Mouse (Mus musculus): Measurements from ENCODE around the gene Igsf1. TPM values are rescaled to one million over a fixed set of nuclear protein-coding genes. Genes with fewer than 3 reads are reported as not detected.

The Igsf1 gene
- 3.0 and 3.8 TPM in 2 replicates for polyA plus RNA-seq (2014; fragmentation: Nextera tagmentation; extraction: Ambion mirVana)

DNA sequence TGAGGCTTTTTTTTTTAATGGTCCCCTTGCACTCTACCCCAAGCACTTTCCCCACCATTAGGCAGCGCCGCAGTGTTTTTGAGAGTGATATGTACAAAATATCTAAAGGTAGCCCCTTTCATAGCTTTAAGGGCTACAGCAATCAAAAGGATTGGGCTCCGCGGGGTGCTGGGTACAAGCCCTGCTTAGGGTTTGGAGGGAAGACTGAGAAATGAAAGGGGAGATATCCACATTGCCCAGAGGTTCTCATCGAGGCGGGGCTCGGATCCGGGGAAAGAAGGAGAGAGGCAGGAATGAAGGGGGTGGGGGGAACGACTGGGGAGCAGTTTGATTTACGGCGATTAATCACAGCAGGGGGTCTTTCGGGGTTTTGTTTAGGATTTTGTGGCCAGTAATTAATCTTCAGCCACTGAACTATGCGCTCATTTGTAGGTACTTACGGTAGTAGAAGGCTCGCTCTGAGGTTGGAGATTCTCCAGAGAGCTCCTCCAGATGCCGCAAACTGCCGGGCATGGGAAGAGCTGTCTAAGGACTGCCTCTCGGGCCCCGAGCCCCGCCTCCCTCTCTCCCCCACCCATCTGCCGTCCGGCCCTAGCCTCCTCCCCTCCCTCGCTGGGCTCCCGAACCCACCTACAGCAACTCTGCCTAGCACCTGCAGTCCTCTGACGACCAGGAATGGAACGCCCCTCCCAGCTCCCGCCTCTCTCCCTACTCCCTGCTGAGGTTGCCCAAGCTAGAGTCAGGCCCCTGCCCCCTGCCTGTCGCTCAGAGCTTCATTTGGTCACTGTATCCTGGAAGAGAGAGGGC is at the start of gene Igsf1:
Gene Igsf1 (minus strand): TSS at position 537 of the 807 bp plus-strand sequence.
- Histone ChIP-seq H3K27ac (ENCODE audit: low read depth, low read length) (no peak within 1 kb of the TSS), H3K4me2 (peak within 1 kb of the TSS; percentile 63), H3K9me3 (replicated peaks; ENCODE audit: control insufficient read depth, low read length) (no peaks in the 10 kb centered on the region), H3K4me1 (ENCODE audit: control insufficient read depth, insufficient read depth, low read length) (no peaks in the 10 kb centered on the region), H3K27me3 (ENCODE audit: control insufficient read depth, insufficient read depth, low read length) (no peaks in the 10 kb centered on the region), H3K9ac (ENCODE audit: low read depth, low read length) (no peak within 1 kb of the TSS), H3K4me3 (ENCODE audit: low read depth, low read length) (peak within 1 kb of the TSS; percentile 38), H3K36me3 (ENCODE audit: control insufficient read depth, insufficient read depth, low read length) (no peaks in the 10 kb centered on the region)
- ATAC-seq (replicated peaks; ENCODE audit: insufficient number of reproducible peaks, low FRiP score, low TSS enrichment), result peak; percentile 81
- whole genome bisulfite sequencing (ENCODE audit: insufficient replicate concordance), result 16% methylated on average over 26 of the region's 28 CpGs

DNA sequence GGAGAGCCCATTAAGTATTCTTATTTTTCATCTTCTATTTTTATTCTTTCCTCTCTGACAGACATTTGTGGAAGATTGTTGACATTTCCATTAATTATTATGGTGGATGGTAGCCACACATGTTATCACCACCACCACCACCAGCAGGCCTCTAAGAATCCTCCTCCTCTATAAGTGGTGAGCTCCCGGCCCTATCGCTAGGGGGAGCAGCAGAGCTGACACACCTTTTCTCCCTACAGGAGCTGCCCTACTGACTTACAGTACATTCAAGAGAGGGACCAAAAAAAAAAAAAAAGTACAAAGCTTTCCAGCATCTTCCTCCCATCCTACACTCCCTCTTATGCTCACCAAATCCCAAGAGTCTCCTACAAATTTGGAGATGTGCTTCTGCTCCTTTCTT is 26.7 kb downstream of the Igsf1 start:
- no peak for ATAC-seq (replicated peaks; ENCODE audit: insufficient number of reproducible peaks, low FRiP score, low TSS enrichment)
- Histone ChIP-seq H3K4me1 (ENCODE audit: control insufficient read depth, insufficient read depth, low read length) (no peaks in the 10 kb centered on the region), H3K4me3 (ENCODE audit: low read depth, low read length) (no peak overlapping the region), H3K27me3 (ENCODE audit: control insufficient read depth, insufficient read depth, low read length) (no peaks in the 10 kb centered on the region), H3K9me3 (replicated peaks; ENCODE audit: control insufficient read depth, low read length) (no peaks in the 10 kb centered on the region), H3K9ac (ENCODE audit: low read depth, low read length) (no peak overlapping the region), H3K27ac (ENCODE audit: low read depth, low read length) (no peak overlapping the region), H3K4me2 (no peak overlapping the region), H3K36me3 (ENCODE audit: control insufficient read depth, insufficient read depth, low read length) (no peaks in the 10 kb centered on the region)
- WGBS (ENCODE audit: insufficient replicate concordance), result 25% methylated on average over 2 of the region's 2 CpGs

DNA sequence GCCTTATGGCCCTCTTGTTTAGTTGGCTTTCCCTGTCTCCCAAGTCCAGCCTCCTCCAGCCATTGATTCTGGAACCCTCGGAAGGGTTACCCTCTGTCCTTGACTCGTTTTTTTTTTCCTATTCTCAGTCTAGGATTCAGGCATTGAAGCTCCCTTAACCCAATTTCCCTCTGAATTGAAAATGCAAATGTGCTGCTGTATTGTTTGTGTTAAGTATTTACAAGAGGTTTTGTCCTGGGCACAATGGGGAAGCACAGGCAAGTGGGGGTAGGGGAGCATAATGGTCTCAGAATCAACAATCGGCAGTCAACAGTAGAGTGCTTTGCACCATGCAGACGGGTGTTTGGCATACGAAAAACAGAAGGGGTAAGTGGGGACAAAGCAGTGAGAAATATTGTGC is 52.4 kb downstream of the Igsf1 start:
- 54% methylated on average over 5 of the region's 5 CpGs for WGBS (ENCODE audit: insufficient replicate concordance)
- Histone ChIP-seq H3K27ac (ENCODE audit: low read depth, low read length) (no peak overlapping the region), H3K4me1 (ENCODE audit: control insufficient read depth, insufficient read depth, low read length) (no peaks in the 10 kb centered on the region), H3K4me2 (no peak overlapping the region), H3K36me3 (ENCODE audit: control insufficient read depth, insufficient read depth, low read length) (no peaks in the 10 kb centered on the region), H3K27me3 (ENCODE audit: control insufficient read depth, insufficient read depth, low read length) (no peaks in the 10 kb centered on the region), H3K9ac (ENCODE audit: low read depth, low read length) (no peak overlapping the region), H3K9me3 (replicated peaks; ENCODE audit: control insufficient read depth, low read length) (no peaks in the 10 kb centered on the region), H3K4me3 (ENCODE audit: low read depth, low read length) (no peak overlapping the region)
- ATAC-seq (replicated peaks; ENCODE audit: insufficient number of reproducible peaks, low FRiP score, low TSS enrichment), result no peak

DNA sequence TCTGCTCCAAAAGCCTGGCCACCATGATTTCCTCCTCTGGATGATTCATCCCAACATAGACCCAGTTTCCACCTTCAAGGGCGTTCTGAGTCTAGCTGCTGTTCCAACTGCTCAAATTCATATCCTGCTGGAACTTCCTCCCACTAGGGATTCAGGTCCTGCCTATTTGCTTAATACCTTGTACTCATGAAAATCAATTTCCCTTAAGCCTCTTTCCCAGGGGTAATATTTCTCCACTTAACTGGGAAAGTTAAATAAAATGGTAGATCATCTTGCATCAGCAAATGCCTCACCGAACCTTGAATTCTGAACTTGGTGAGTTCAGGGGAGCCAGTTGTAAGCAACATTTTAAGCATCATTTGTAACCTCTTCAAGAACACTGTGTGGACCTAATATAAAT is 62.6 kb downstream of the Igsf1 start, which contains the start of gene Olfr1321:
Gene Olfr1321 (minus strand): TSS at position 101 of the 400 bp plus-strand sequence.
- no peak within 1 kb of the TSS for H3K4me2 ChIP-seq
- no peaks in the 10 kb centered on the region for H3K36me3 ChIP-seq (ENCODE audit: control insufficient read depth, insufficient read depth, low read length)
- H3K4me1 ChIP-seq (ENCODE audit: control insufficient read depth, insufficient read depth, low read length), result no peaks in the 10 kb centered on the region
- ATAC-seq (replicated peaks; ENCODE audit: insufficient number of reproducible peaks, low FRiP score, low TSS enrichment), result no peak
- no peak within 1 kb of the TSS for H3K27ac ChIP-seq (ENCODE audit: low read depth, low read length)
- 75% methylated on average over 2 of the region's 2 CpGs for WGBS (ENCODE audit: insufficient replicate concordance)
- no peaks in the 10 kb centered on the region for H3K27me3 ChIP-seq (ENCODE audit: control insufficient read depth, insufficient read depth, low read length)
- H3K4me3 ChIP-seq (ENCODE audit: low read depth, low read length), result no peak within 1 kb of the TSS
- H3K9me3 ChIP-seq (replicated peaks; ENCODE audit: control insufficient read depth, low read length), result no peaks in the 10 kb centered on the region
- no peak within 1 kb of the TSS for H3K9ac ChIP-seq (ENCODE audit: low read depth, low read length)

Other genes starting within 250 kb of the Igsf1 start
- not detected in 2 replicates for gene Olfr1320, start 125.4 kb downstream of the Igsf1 start, polyA plus RNA-seq (2014; fragmentation: Nextera tagmentation; extraction: Ambion mirVana)
- not detected in 2 replicates for gene Olfr1321, start 62.7 kb downstream of the Igsf1 start, polyA plus RNA-seq (2014; fragmentation: Nextera tagmentation; extraction: Ambion mirVana)
- gene Olfr1322, start 93.7 kb upstream of the Igsf1 start, polyA plus RNA-seq (2014; fragmentation: Nextera tagmentation; extraction: Ambion mirVana), result not detected in 2 replicates
- gene Olfr1323, start 221.6 kb upstream of the Igsf1 start, polyA plus RNA-seq (2014; fragmentation: Nextera tagmentation; extraction: Ambion mirVana), result not detected in 2 replicates